9 mouse cellular contexts compared by ENCODE assay signal in genomic region chr17:43265178-43265837, GRCm38 (mm10). TPM values are rescaled to one million over a fixed set of nuclear protein-coding genes. Genes with fewer than 3 reads are reported as not detected.
A peak's percentile ranks its signal among the peaks of the same experiment; 100 is the strongest.
DNase-seq lines count a peak whose midpoint lies in the region; ATAC-seq and TF ChIP-seq lines count a peak whose summit lies in the region.
"Had no signal": no experiment of that assay in that cellular context is flagged by ENCODE, and none has a peak within 500 bp of the region (broad histone marks: within the 10 kb centered on the region; RNA-seq: fewer than 3 reads in every experiment).

No protein-coding gene starts in this region.

- 26% methylated on average over 26 of the region's 26 CpGs for WGBS in embryonic facial prominence, embryonic 11.5 days
- 24% methylated on average over 26 of the region's 26 CpGs for WGBS in heart, embryonic 11.5 days (ENCODE audit: insufficient replicate concordance)
- WGBS in kidney, postnatal 0 days = 26% methylated on average over 26 of the region's 26 CpGs
- 23% methylated on average over 26 of the region's 26 CpGs for WGBS in liver, embryonic 11.5 days

- H3K4me2 ChIP-seq in embryonic facial prominence, embryonic 11.5 days (ENCODE audit: low read depth, low read length) = no peak overlapping the region
- peak overlapping the region; percentile 63 for H3K4me2 ChIP-seq in heart, embryonic 11.5 days
- H3K4me2 ChIP-seq in kidney, postnatal 0 days (ENCODE audit: low read length) = no peak overlapping the region
- peak overlapping the region; percentile 33 for H3K4me2 ChIP-seq in liver, embryonic 11.5 days

- peak; percentile 66 for ATAC-seq in embryonic facial prominence, embryonic 11.5 days (replicated peaks; ENCODE audit: insufficient number of reproducible peaks, low FRiP score, low TSS enrichment, low read depth)
- 0 out of 2 replicates have a peak, but pooled peaks have one; percentile 22 for ATAC-seq in heart, embryonic 11.5 days (replicated peaks; ENCODE audit: insufficient number of reproducible peaks, low FRiP score, low TSS enrichment)
- peak; percentile 65 for ATAC-seq in kidney, postnatal 0 days (replicated peaks; ENCODE audit: low FRiP score, low read depth)
- ATAC-seq in liver, embryonic 11.5 days (replicated peaks; ENCODE audit: low FRiP score) = peak; percentile 68

- H3K4me1 ChIP-seq in embryonic facial prominence, embryonic 11.5 days (ENCODE audit: control insufficient read depth, insufficient read depth, low read length) = no peaks in the 10 kb centered on the region
- 0 out of 2 replicates have a peak, but pooled peaks cover 3% of the 10 kb centered on the region for H3K4me1 ChIP-seq in heart, embryonic 11.5 days (ENCODE audit: control insufficient read depth, insufficient read depth, low read length)
- H3K4me1 ChIP-seq in kidney, postnatal 0 days (replicated peaks; ENCODE audit: insufficient read depth, low read length) = no peaks in the 10 kb centered on the region
- no peaks in the 10 kb centered on the region for H3K4me1 ChIP-seq in liver, embryonic 11.5 days (replicated peaks; ENCODE audit: control insufficient read depth, insufficient read depth, low read length)

- H3K9ac ChIP-seq in embryonic facial prominence, embryonic 11.5 days (replicated peaks; ENCODE audit: low read length) = no peak overlapping the region
- 0 out of 2 replicates have a peak overlapping the region, but pooled peaks have one; percentile 36 for H3K9ac ChIP-seq in heart, embryonic 11.5 days (ENCODE audit: low read depth, low read length)
- no peak overlapping the region for H3K9ac ChIP-seq in kidney, postnatal 0 days (ENCODE audit: low read depth, low read length)
- no peak overlapping the region for H3K9ac ChIP-seq in liver, embryonic 11.5 days (ENCODE audit: low read depth, low read length)

- no peak overlapping the region for H3K4me3 ChIP-seq in embryonic facial prominence, embryonic 11.5 days (ENCODE audit: low read depth, low read length)
- peak overlapping the region; percentile 19; the same call in 1 of the 2 replicates for H3K4me3 ChIP-seq in heart, embryonic 11.5 days (ENCODE audit: low read depth, low read length)
- no peak overlapping the region for H3K4me3 ChIP-seq in kidney, postnatal 0 days (replicated peaks; ENCODE audit: low read depth, low read length)
- no peak overlapping the region for H3K4me3 ChIP-seq in liver, embryonic 11.5 days (ENCODE audit: low read depth, low read length)

- peak; percentile 79 for DNase-seq in gastrocnemius, adult 18-20 months (ENCODE audit: low spot score)
- no peak for DNase-seq in gastrocnemius, postnatal 25 days
- peak; percentile 96 for DNase-seq in embryonic facial prominence, embryonic 11.5 days (ENCODE audit: low spot score)
- DNase-seq in kidney, postnatal 0 days (ENCODE audit: low spot score) = peak; percentile 96
- peak; percentile 66 for DNase-seq in liver, embryonic 11.5 days (ENCODE audit: low spot score)
- DNase-seq in naive thymus-derived CD4-positive, alpha-beta T cell, adult 2 months (ENCODE audit: low read depth) = peak; percentile 83
- peak; percentile 86 for DNase-seq in splenic B cell, adult 2 months (ENCODE audit: low read depth, low spot score)

- H3K36me3 ChIP-seq in embryonic facial prominence, embryonic 11.5 days (replicated peaks; ENCODE audit: control insufficient read depth, insufficient read depth, low read depth, low read length) = no peaks in the 10 kb centered on the region
- H3K36me3 ChIP-seq in heart, embryonic 11.5 days (ENCODE audit: control insufficient read depth, insufficient read depth, low read length) = no peaks in the 10 kb centered on the region
- no peaks in the 10 kb centered on the region for H3K36me3 ChIP-seq in kidney, postnatal 0 days (ENCODE audit: insufficient read depth, low read length)
- no peaks in the 10 kb centered on the region for H3K36me3 ChIP-seq in liver, embryonic 11.5 days (ENCODE audit: control insufficient read depth, insufficient read depth, low read length)
- H3K36me3 ChIP-seq in splenic B cell, adult 2 months (ENCODE audit: control insufficient read depth, insufficient read depth, low read length, poor library complexity, severe bottlenecking) = no peaks in the 10 kb centered on the region
- H3K36me3 ChIP-seq: G1E had no signal

- H3K27ac ChIP-seq in embryonic facial prominence, embryonic 11.5 days (replicated peaks; ENCODE audit: low read depth, low read length) = no peak overlapping the region
- no peak overlapping the region for H3K27ac ChIP-seq in heart, embryonic 11.5 days (ENCODE audit: low read depth, low read length)
- no peak overlapping the region for H3K27ac ChIP-seq in kidney, postnatal 0 days
- no peak overlapping the region for H3K27ac ChIP-seq in liver, embryonic 11.5 days (ENCODE audit: low read depth, low read length)

- H3K27me3 ChIP-seq in embryonic facial prominence, embryonic 11.5 days (ENCODE audit: control insufficient read depth, insufficient read depth, low read length) = no peaks in the 10 kb centered on the region
- no peaks in the 10 kb centered on the region for H3K27me3 ChIP-seq in heart, embryonic 11.5 days (ENCODE audit: control insufficient read depth, insufficient read depth, low read length)
- H3K27me3 ChIP-seq in kidney, postnatal 0 days (ENCODE audit: insufficient read depth, low read length) = no peaks in the 10 kb centered on the region
- no peaks in the 10 kb centered on the region for H3K27me3 ChIP-seq in liver, embryonic 11.5 days (replicated peaks; ENCODE audit: control insufficient read depth, insufficient read depth, low read length)
- no peaks in the 10 kb centered on the region for H3K27me3 ChIP-seq in splenic B cell, adult 2 months (ENCODE audit: control insufficient read depth, insufficient read depth, low read length, poor library complexity, severe bottlenecking)

- no peaks in the 10 kb centered on the region for H3K9me3 ChIP-seq in embryonic facial prominence, embryonic 11.5 days (replicated peaks; ENCODE audit: control insufficient read depth, low read length)
- H3K9me3 ChIP-seq in heart, embryonic 11.5 days (replicated peaks; ENCODE audit: control insufficient read depth, low read length) = peaks cover 7% of the 10 kb centered on the region; the same call in 1 of the 2 replicates
- no peaks in the 10 kb centered on the region; the same call in 1 of the 2 replicates for H3K9me3 ChIP-seq in kidney, postnatal 0 days (replicated peaks; ENCODE audit: low read length)
- no peaks in the 10 kb centered on the region for H3K9me3 ChIP-seq in liver, embryonic 11.5 days (ENCODE audit: control insufficient read depth, low read length)

- peak; percentile 99 for TF ChIP-seq CTCF in kidney, postnatal 0 days (IDR thresholded peaks at IDR 0.05; ENCODE audit: low read depth)

RNA-seq across cellular contexts. Expression of gene Adgrf1, which starts 4.8 kb away (rescaled TPM):
- total RNA-seq in gastrocnemius, adult 18-20 months (2021) = not detected
- under 1 TPM in 1 of 2 experiments, not detected in 1; 0.08 TPM for total RNA-seq in gastrocnemius, postnatal 25 days (2021)
- not detected in 2 replicates for polyA plus RNA-seq in embryonic facial prominence, embryonic 11.5 days (2014; fragmentation: Nextera tagmentation; extraction: Ambion mirVana)
- not detected in 2 replicates for polyA plus RNA-seq in heart, embryonic 11.5 days (2014; fragmentation: Nextera tagmentation; extraction: Ambion mirVana)
- 0.96 and 1.4 TPM in 2 replicates for polyA plus RNA-seq in kidney, postnatal 0 days (2015; fragmentation: Nextera tagmentation; extraction: Ambion mirVana)
- 0.04 and 0.08 TPM in 2 replicates for polyA plus RNA-seq in liver, embryonic 11.5 days (2014; fragmentation: Nextera tagmentation; extraction: Ambion mirVana)
- polyA plus RNA-seq: G1E had no signal

Comparison
In these comparisons a context has a peak if more than half of its experiments do, and no peak if none do; other contexts are left out.
1. H3K4me2 ChIP-seq: peak in heart, embryonic 11.5 days (single experiment) and liver, embryonic 11.5 days (single experiment); none in embryonic facial prominence, embryonic 11.5 days (single experiment) and kidney, postnatal 0 days (single experiment).
2. Peak in every context shown above with its lines, with median percentiles within 50 percentile points of each other: ATAC-seq.